Mouse (Mus musculus) testis, adult 2 months (tissue): ENCODE data around the gene Spata2.

ENCODE experiments used
- CTCF ChIP-seq: fragments of 200-500 bp; IDR thresholded peaks from 2 replicates; pipeline ENCODE4 v1.5.1; 2012; ENCODE audit warnings: low read depth, mild to moderate bottlenecking, inconsistent platforms, low read length, moderate library complexity; ENCODE audit not compliant: control insufficient read depth, insufficient read depth, insufficient replicate concordance
- POLR2A ChIP-seq: fragments of 200-500 bp; IDR thresholded peaks from 2 replicates; pipeline ENCODE4 v1.6.1; 2012; ENCODE audit warnings: low read depth, mild to moderate bottlenecking, inconsistent platforms, low read length, moderate library complexity; ENCODE audit not compliant: control insufficient read depth

GRCm38 (mm10) chr2:167492713-167493636 is at the start of gene Spata2:
- TF ChIP-seq POLR2A (peak; percentile 74; the same call in 1 of the 2 replicates), CTCF (no peak)
